Mouse (Mus musculus) G1E (cell line): ENCODE measurements around the gene Maml3. TPM values are rescaled to one million over a fixed set of nuclear protein-coding genes. Genes with fewer than 3 reads are reported as not detected.

ENCODE experiments used
- ATAC-seq: 2 replicates; pipeline ENCODE4 v1.8.0; 2016; ENCODE audit warnings: mild to moderate bottlenecking; ENCODE audit not compliant: insufficient number of reproducible peaks, poor library complexity, low FRiP score, severe bottlenecking; ENCODE audit errors: extremely low read depth
- DNase-seq: peaks from one replicate; pipeline ENCODE4 v3.0.0; 2012; ENCODE audit warnings: low spot score
- H3K27me3 ChIP-seq: 2 replicates; pipeline ENCODE4 v1.6.1; 2012; ENCODE audit warnings: mild to moderate bottlenecking, low read length, inconsistent platforms; ENCODE audit not compliant: insufficient read depth
- H3K36me3 ChIP-seq: replicated peaks from 2 replicates; pipeline ENCODE3; 2012; ENCODE audit warnings: mild to moderate bottlenecking, inconsistent platforms
- H3K4me1 ChIP-seq: 2 replicates; pipeline ENCODE4 v1.6.1; 2012; ENCODE audit warnings: low read depth, low read length, inconsistent platforms, mixed read lengths; ENCODE audit not compliant: insufficient read depth
- H3K4me3 ChIP-seq: 2 replicates; pipeline ENCODE4 v1.5.1; 2012; ENCODE audit warnings: low read depth, mild to moderate bottlenecking, inconsistent platforms, low read length, moderate library complexity, mixed read lengths
- H3K9me3 ChIP-seq: replicated peaks from 2 replicates; pipeline ENCODE4 v1.6.1; 2012; ENCODE audit warnings: inconsistent platforms
- CTCF ChIP-seq: IDR thresholded peaks from 2 replicates; pipeline ENCODE4 v1.5.1; 2012; ENCODE audit warnings: low read depth, low read length, inconsistent platforms, mixed read lengths
- GATA1 ChIP-seq: IDR thresholded peaks from 2 replicates; pipeline ENCODE4 v1.6.1; 2012; ENCODE audit warnings: borderline replicate concordance, low read length, inconsistent platforms, mixed read lengths
- GATA2 ChIP-seq: IDR thresholded peaks from 2 replicates; pipeline ENCODE4 v1.6.1; 2012; ENCODE audit warnings: low read depth, low read length, inconsistent platforms, borderline replicate concordance
- POLR2AphosphoS5 ChIP-seq: IDR thresholded peaks from 2 replicates; pipeline ENCODE4 v1.6.1; 2012; ENCODE audit warnings: low read depth, low read length, inconsistent platforms; ENCODE audit not compliant: insufficient replicate concordance
- TAL1 ChIP-seq: conservative IDR thresholded peaks from 2 replicates; pipeline ENCODE4 v1.6.1; 2012; ENCODE audit warnings: low read depth, low read length, inconsistent platforms, mixed read lengths
- polyA plus RNA-seq: library from polyadenylated mRNA; stranded (reverse); fragments of >175 nt; gene quantifications from 2 replicates; pipeline ENCODE4 v1.2.3, GENCODE M21; 2012
- total RNA-seq, 2 experiments: library from RNA; stranded (forward) in 1 of 2; stranded (reverse) in 1 of 2; fragments of 200-1000 nt in 1 of 2; fragments of >200 nt in 1 of 2; fragmentation: Nextera tagmentation in 1 of 2; gene quantifications; 2 replicates each; pipeline ENCODE4 v1.2.3; 2014 to 2017

Maml3 gene
- total and polyA plus RNA-seq, 3 experiments: 0.01 to 0.49 TPM; not detected in 1

DNA sequence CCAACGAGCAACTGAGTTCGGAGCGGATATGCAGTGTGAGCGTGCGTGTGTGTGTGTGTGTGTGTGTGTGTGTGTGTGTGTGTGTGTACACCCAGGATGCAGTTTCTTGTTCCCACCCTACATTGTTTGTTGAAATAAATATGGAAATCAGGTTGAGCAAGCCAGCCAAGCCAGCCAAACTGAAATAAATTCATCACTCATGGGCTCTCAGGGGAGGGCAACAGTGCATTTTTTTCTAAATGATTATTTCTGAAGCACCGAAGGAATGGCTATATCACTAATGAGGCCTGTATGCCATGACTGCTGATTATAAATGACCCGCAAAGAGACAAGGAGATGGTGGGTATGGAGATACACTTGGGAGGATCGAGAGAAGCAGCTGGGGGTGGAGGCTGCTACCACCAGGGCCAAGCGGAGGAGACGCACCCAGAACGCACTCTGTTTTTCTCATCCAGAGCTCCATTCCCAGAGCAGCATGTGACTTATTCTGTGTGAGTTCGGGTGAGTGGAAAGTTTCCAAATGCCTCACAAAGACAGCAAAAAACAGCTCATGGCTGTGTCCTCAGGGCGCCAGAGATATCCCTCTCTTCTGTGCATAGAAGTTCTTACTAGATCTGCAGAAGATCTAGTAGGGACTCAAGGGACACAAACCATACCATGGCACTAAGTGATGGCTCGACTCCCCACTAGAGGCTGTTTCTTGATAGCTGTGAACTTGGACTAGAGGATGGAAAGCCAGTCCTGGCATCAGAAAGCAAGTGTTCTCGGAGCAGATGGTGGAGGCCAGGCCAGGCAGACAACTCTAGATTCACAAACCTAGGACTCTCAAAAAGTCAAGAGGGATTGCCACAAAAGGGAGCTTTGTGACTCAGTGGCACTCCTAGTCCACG is 296.6 kb downstream of the Maml3 start:
- peaks cover 8% of the 10 kb centered on the region; the same call in 1 of the 2 replicates for H3K27me3 ChIP-seq
- H3K36me3 ChIP-seq: no peaks in the 10 kb centered on the region
- H3K4me1 ChIP-seq: no peaks in the 10 kb centered on the region
- no peak overlapping the region for H3K4me3 ChIP-seq
- no peak for ATAC-seq
- H3K9me3 ChIP-seq: no peaks in the 10 kb centered on the region
- DNase-seq: no peak
- no peak for TF ChIP-seq TAL1
- no peak for TF ChIP-seq CTCF
- TF ChIP-seq GATA1: no peak
- no peak for TF ChIP-seq GATA2
- no peak for TF ChIP-seq POLR2AphosphoS5

DNA sequence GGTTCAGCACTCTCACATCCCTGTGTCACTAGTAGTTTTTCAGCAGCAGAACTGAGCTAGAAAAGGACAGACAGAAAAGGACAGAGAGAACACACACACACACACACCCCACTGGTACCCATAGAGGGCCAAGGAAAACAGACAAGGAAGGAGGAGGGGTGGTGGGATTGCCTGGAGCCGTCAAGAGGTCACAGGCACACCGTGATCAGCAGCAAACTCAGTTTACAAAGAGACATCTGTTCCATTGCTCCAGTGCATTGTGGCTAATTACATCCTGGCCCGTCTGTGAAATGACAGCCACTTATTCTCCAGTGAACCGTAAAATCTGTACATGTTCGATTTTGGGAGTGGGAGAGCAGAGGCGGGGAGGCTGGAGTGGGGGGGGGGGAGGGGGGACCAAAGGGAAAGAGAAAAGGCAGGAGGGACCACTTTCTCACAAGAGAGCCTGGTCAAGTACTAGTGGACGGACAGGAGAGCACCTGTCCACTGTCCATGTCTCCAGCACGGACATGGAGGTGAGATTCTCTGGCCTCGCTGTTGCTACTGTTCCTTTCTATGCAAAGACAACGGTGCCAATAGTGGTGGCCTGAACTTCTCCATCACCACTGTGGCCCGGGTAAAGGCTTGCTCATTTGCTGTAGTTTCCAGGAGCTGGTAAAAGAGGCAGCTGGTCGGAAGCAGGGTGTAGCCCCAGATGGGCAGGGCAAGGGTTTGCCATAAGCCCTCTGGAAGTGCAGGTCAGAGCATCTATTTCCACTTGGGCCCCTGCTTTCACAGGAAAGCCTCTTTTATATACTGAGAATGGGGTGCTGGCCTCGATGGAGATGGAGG is 299.2 kb downstream of the Maml3 start:
- TF ChIP-seq CTCF (no peak), POLR2AphosphoS5 (no peak), GATA2 (no peak), TAL1 (no peak), GATA1 (no peak)
- Histone ChIP-seq H3K9me3 (no peaks in the 10 kb centered on the region), H3K4me1 (no peaks in the 10 kb centered on the region)

DNA sequence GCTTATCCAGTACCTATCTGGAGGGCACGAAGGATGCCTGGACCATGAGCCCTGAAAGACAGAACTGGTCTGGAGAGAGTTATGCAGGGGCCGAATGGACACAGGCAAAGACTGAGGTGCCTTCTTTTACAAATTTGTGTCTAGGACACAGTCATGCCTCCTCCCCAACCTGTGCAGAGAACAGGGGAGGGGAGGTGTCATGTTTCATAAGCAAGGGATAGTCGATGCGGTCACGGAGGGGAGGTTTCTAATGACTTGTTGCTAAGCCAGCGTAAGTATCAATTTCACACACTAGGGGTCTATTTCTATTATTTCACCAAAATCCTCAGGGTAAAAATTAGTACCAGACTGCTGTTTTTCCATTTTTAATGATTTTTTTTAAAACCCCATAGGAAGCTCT is 301.0 kb downstream of the Maml3 start:
- no peak for ATAC-seq

More for the DNA sequence above, 299.2 kb downstream of the Maml3 start:
- Histone ChIP-seq H3K36me3 (no peaks in the 10 kb centered on the region), H3K4me3 (no peak overlapping the region), H3K27me3 (peaks cover 7% of the 10 kb centered on the region; the same call in 1 of the 2 replicates)
- ATAC-seq: no peak
- no peak for DNase-seq

DNA sequence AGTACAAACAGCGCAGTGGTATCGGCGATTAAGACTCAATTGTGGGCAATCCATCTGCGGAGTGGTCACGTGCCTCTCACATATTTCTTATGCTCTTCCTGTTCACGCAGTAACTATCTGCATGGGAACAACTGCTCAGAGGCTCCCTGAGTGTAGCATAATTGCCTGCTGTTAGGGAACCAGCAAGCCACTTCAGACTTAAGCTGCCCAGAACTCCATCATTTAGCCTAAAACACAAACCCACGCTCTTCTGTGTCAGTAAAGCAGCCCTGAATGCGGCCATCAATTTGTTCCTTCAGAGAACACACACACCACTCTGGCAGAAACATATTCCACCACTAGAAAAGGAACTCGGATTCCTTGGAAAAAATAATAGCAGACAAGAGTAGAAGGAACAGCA is 305.2 kb downstream of the Maml3 start:
- H3K27me3 ChIP-seq: peaks cover 10% of the 10 kb centered on the region; the same call in 1 of the 2 replicates
- H3K4me1 ChIP-seq: no peaks in the 10 kb centered on the region
- no peak for TF ChIP-seq GATA2
- no peak for TF ChIP-seq GATA1
- no peak for TF ChIP-seq TAL1
- no peak for TF ChIP-seq CTCF
- TF ChIP-seq POLR2AphosphoS5: no peak
- H3K9me3 ChIP-seq: no peaks in the 10 kb centered on the region
- no peak for ATAC-seq
- DNase-seq: no peak
- H3K36me3 ChIP-seq: no peaks in the 10 kb centered on the region
- no peak overlapping the region for H3K4me3 ChIP-seq

More for the DNA sequence above, 301.0 kb downstream of the Maml3 start:
- no peak for TF ChIP-seq TAL1
- no peak for TF ChIP-seq POLR2AphosphoS5
- TF ChIP-seq GATA1: no peak
- TF ChIP-seq GATA2: no peak
- no peak for TF ChIP-seq CTCF
- Histone ChIP-seq H3K27me3 (peaks cover 7% of the 10 kb centered on the region; the same call in 1 of the 2 replicates), H3K36me3 (no peaks in the 10 kb centered on the region), H3K4me3 (no peak overlapping the region), H3K4me1 (no peaks in the 10 kb centered on the region), H3K9me3 (no peaks in the 10 kb centered on the region)
- no peak for DNase-seq

DNA sequence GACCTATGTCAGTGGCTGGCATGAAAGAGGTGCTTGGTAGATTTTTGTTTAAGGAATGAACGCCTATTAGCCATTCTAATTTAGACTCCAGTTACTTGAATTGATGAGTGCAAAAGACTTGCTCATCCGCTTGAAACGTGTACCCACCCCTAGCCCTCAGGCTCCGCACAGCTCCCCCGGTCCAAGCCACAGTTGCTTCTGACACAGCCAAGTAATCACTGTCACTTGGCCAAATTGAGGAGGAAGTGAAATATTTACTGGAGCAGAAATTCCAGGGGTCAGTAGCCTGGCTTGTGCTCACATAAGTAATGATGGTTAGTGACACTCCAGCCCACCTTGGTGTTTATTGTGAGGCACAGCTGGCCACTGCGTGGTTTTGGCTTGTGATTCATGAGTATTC is 308.0 kb downstream of the Maml3 start:
- Histone ChIP-seq H3K4me3 (no peak overlapping the region), H3K4me1 (no peaks in the 10 kb centered on the region), H3K27me3 (peaks cover 3% of the 10 kb centered on the region; the same call in 1 of the 2 replicates), H3K36me3 (no peaks in the 10 kb centered on the region), H3K9me3 (no peaks in the 10 kb centered on the region)
- TF ChIP-seq GATA1 (no peak), GATA2 (no peak), POLR2AphosphoS5 (no peak), CTCF (no peak), TAL1 (no peak)
- DNase-seq: no peak
- no peak for ATAC-seq

DNA sequence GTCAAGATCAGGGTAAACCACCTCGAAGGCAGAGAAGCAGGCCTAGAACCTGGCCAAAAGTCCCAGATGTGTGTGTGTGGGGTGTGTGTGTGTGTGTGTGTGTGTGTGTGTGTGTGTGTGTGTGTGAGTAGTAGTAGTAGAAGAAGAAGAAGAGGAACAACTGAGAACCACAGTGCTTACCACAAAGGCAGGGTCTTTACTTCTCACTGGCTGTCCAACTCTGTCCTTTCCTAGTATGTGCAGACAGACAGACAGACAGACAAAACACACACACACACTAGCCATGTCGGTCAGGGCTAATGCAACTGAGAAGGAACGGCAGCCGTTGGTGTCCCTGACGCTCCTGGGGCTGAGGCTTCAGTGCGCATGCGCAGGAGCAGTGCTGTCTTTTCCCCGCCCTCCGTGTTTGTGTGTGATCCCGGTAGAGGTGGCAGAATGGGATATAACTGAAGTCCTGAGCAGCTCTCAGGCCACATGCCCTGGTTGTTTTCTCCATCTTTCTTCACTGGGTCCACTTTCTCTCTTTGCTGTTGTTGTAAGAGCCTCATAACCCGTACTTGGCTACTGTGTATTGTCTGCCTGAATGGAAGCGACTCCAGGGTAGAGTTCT is 308.6 kb downstream of the Maml3 start:
- Histone ChIP-seq H3K4me1 (no peaks in the 10 kb centered on the region), H3K27me3 (peaks cover 3% of the 10 kb centered on the region; the same call in 1 of the 2 replicates), H3K4me3 (no peak overlapping the region), H3K36me3 (no peaks in the 10 kb centered on the region), H3K9me3 (no peaks in the 10 kb centered on the region)
- DNase-seq: no peak
- no peak for TF ChIP-seq POLR2AphosphoS5
- no peak for TF ChIP-seq TAL1
- no peak for TF ChIP-seq GATA2
- TF ChIP-seq CTCF: no peak
- TF ChIP-seq GATA1: no peak
- ATAC-seq: no peak
